Mouse (Mus musculus): ENCODE measurements around the gene Rtn4rl2. TPM values are rescaled to one million over a fixed set of nuclear protein-coding genes. Genes with fewer than 3 reads are reported as not detected.
"Not testable (repeated sequence)": the region's sequence is repeated elsewhere in the genome, so short reads cannot be mapped to it uniquely, and the experiment has no call there.

Rtn4rl2 gene
- total RNA-seq (2021), result 1 to 10 TPM; 1.3 to 2.1 TPM
- long read RNA-seq, experiment 1, result 0 reads
- long read RNA-seq, experiment 2, partial matches to known transcripts, result 0 of 1 reads
- long read RNA-seq, experiment 2, other reads (novel, unspliced or antisense), result 0 of 1 reads

- DNase-seq, result no peak
Observed at GRCm38 (mm10) chr2:84886234-84886731, at the start of gene Rtn4rl2. Gene Rtn4rl2, minus strand, starts transcription at chr2:84886710.

GRCm38 (mm10) chr2:84935065-84935464 is 48.6 kb upstream of the Rtn4rl2 start:
- DNase-seq, result no peak

- DNase-seq, result no peak
Observed at GRCm38 (mm10) chr2:84934649-84935007, 48.1 kb upstream of the Rtn4rl2 start.

GRCm38 (mm10) chr2:84933992-84934648 is 47.6 kb upstream of the Rtn4rl2 start:
- no peak for DNase-seq

DNA sequence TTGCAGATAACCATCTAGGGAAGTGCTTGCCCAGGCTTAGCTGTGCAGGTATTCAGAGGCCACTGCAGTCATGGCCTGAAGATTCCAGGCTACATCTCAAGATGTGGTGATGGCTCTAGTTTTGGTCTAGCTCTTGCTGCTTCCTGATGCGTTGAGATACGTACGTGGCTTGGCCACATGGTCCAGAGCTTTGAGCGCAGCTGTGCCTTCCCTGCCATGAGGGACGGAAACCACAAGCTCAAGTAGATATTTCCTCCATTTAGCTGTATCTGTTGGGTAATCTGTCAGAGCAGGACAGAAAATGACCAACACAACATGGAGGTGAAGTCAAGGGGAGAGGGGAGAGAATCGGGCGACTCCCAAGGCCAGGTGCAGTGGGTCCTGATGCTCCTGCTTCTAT is 43.7 kb upstream of the Rtn4rl2 start:
- DNase-seq, result no peak

DNA sequence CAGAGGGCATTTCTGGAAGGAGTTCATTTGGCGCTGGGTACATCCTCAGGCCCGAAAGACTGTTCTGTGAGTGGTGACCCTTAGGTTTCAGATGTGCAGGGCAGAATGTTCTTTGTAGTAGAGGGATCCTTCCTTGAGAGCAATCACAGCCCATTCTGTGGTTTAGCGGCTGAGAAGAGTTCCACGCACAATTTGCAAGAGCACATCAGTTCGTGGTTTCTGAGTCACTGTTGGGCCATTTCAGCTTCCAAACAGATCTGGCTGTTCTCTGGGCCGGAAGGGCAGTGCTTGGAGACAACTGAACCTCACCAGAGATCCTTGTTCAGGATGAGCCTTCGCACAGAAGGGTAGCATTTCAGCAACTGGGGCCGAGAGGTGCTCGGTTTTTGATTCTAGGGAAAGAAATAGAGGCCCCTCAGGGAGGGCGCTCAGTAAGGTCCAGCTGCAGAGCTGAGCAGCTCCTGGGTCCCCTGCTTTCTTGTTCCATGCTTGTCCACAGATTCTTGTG is 33.1 kb upstream of the Rtn4rl2 start:
- no peak for DNase-seq

- no peak for DNase-seq
Observed at GRCm38 (mm10) chr2:84918188-84918587, 31.7 kb upstream of the Rtn4rl2 start.

- peak; percentile 54 for DNase-seq
Observed at GRCm38 (mm10) chr2:84916548-84917320, 30.2 kb upstream of the Rtn4rl2 start.

GRCm38 (mm10) chr2:84915330-84915729 is 28.8 kb upstream of the Rtn4rl2 start:
- no peak for DNase-seq

- no peak for DNase-seq
Observed at GRCm38 (mm10) chr2:84913881-84914280, 27.4 kb upstream of the Rtn4rl2 start.

DNA sequence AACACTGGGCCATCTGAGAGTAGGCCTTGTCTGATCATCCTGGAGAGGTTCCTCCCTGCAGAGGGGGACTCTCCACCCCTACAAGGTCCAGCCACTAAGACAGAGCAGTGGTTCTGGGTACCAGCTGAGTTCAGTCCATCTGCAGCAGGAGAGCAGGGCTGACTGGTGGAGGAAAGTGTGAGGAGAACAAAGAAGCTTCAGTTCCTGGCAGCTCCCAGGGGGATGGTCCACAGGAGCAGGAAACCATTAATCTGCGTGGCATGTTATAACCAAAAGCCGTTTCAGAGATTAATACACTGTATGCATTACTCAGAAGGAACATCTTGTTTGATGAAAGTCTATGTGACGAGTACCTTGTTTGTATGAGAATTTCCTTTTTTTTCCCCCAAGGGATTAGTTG is 26.2 kb upstream of the Rtn4rl2 start:
- DNase-seq, result no peak

DNA sequence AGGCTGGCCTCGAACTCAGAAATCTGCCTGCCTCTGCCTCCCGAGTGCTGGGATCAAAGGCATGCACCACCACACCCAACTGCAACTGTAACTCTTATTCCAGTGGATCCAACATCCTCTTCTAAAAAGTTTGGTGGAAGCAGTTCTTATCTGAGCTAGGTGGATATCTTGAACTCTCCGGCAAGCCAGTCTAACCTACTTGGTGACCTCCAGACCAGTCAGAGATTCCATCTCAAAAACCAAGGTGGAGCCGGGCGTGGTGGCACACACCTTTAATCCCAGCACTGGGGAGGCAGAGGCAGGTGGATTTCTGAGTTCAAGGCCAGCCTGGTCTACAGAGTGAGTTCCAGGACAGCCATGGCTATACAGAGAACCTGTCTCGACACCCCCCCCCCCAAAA is 10.2 kb upstream of the Rtn4rl2 start:
- not testable (repeated sequence) for DNase-seq

DNA sequence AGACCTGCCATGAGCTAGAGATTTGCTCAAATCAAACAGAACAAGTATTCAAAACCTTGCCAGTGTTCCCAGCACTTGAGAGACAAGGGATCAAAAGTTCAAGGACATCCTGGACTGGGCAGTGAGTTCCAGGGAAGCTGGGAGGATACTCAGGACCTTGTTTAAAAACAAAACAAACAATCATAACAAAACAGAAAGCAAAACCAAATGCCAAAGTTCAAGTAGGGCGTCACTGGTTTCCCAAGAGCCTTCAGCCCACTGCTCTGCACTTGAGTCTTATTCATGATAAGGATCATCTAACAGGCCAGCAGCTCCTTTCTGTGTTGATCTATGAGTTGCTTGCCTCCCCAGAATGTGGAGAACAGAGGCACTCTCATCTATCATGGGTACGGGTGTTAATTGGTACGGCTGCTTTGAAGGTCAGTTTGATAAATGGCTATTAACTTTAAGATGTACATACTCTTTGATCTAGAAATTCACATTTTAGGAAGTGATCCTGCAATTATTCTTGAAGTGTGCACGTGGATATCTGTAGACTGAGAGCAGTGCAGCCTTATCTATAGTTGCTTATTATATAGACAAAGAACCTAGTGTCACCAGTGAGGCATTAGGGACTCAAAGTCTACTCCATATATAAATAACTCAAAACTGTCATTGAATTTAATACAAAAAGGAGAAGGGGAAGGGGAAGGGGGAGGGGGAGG is 9.1 kb upstream of the Rtn4rl2 start:
- no peak for DNase-seq

GRCm38 (mm10) chr2:84893359-84893758 is 6.8 kb upstream of the Rtn4rl2 start:
- DNase-seq, result no peak

DNA sequence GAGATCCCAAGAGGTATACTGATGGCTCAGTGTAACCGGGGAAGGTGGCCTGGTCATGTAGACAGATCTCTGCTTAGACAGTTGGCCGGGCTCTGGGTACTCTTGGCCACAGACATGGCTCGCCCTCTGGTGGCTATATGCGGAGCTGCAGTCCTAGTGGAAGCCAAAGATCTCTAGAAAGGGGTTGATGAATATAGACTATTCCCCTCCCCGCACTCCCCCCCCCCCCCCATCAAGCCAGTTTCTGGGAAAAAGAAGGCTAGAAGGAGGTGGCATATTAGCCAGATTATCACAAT is 3.5 kb upstream of the Rtn4rl2 start:
- peak; percentile 88 for DNase-seq

DNA sequence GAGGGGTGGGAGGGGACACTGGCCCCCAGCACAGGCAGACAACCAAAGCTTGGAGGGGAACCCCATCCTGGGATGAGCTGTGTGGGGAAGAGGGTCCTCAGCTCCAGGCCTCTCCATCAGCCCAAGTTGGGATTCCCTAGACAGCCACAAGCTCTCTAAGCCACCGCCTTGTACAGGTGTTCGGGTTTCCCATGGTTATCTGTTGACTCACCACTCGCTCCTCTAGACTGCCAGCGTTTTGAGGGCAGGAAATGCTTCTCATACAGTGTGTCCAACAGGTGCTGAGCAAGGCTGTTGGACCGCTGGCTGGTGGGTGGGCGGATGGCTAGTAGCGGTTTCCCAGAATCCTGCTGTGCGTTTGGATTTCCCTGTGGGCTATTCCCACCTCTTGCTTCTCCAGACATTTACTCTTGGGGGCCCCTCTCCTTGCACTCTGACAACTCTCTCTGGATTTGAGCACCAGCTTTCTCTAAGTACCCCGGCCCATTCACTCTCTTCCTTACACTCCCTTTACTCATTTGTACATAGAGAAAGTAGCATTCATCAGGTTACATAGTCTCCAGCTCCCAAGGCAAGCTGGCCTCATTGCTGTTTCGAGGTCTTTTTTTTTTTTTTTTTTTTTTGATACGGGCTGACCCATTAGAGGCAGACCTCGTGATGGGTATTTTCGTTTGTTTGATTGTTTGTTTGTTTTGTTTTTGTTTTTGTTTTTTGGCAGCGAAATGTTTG is 3.0 kb upstream of the Rtn4rl2 start:
- no peak for DNase-seq

- DNase-seq, result peak; percentile 84
Observed at GRCm38 (mm10) chr2:84888657-84889315, 2.3 kb upstream of the Rtn4rl2 start.

- DNase-seq, result peak; percentile 27
Observed at GRCm38 (mm10) chr2:84887411-84888271, 1.1 kb upstream of the Rtn4rl2 start.

DNA sequence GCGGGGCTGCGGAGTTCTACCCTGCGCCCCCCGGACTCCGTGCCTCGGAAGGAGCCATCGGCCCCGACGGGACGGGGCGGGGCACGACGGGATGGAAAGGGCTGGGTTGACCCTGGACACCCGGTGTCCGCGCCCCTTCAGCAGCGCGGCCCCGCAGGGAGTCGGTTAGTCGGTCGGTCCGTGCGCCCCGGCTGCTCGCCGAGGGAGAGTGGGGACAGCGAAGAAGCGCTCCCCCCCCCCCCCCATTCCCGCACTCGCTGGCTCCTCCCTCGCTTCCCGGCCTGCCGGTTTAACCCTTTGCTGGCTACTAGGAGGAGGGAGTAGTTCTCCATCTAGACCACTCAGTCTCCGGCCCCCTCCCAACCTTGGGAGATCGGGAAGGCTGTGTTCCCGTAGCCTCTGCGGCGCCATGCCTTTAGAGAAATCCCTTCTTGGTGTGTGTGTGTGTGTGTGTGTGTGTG is 341 bp upstream of the Rtn4rl2 start:
- peak; percentile 32 for DNase-seq
